ENCODE assay signal across 21 mouse cellular contexts in the genomic region with DNA sequence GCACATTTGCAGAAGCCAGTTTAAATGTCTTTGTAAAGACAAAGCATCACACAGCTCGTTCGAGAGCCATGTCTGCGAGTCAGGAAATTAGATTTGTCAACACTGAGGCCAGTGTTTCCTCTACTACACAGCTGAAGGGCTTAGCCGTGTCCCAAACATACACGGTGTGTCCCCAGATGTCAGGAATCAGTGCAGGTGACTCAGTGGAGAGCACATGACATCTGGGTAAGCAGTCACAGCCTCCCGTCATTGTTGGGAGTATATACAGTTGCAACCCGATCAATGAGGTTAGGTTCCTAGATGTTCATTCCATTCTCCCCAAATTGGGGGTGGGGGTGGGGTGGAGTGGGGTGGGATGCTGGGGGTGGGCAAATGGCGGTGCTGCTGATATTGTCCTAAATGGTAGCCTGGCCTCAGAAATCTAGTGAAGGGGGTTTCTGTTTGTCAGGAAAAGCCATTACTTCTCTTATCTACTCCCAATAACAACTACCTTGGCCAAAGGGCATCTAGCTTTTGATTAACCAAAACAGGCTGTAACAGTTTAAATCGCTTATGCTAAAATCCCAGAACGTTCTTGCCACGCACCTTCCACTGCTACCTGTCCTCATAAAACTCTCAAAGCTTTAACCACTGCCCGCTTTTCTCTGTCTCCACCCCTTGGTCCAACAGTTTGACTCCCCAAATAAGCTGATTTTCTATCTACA.
DNase-seq lines count a peak whose midpoint lies in the region; ATAC-seq and TF ChIP-seq lines count a peak whose summit lies in the region.
"Had no signal": no experiment of that assay in that cellular context is flagged by ENCODE, and none has a peak within 500 bp of the region (broad histone marks: within the 10 kb centered on the region; RNA-seq: fewer than 3 reads in every experiment).

No protein-coding gene starts in this region.

- H3K9me3 ChIP-seq in liver, embryonic 15.5 days (replicated peaks): no peaks in the 10 kb centered on the region
- H3K9me3 ChIP-seq in forebrain, postnatal 0 days (ENCODE audit: low read length): no peaks in the 10 kb centered on the region
- H3K9me3 ChIP-seq: forebrain, embryonic 10.5 days; heart, embryonic 13.5 days; hindbrain, embryonic 15.5 days; limb, embryonic 12.5 days; lung, embryonic 15.5 days; midbrain, embryonic 12.5 days; neural tube, embryonic 13.5 days had no signal

- H3K36me3 ChIP-seq in liver, embryonic 15.5 days (replicated peaks): no peaks in the 10 kb centered on the region
- H3K36me3 ChIP-seq in forebrain, postnatal 0 days (ENCODE audit: insufficient read depth): no peaks in the 10 kb centered on the region
- H3K36me3 ChIP-seq: forebrain, embryonic 10.5 days; heart, embryonic 13.5 days; hindbrain, embryonic 15.5 days; limb, embryonic 12.5 days; lung, embryonic 15.5 days; midbrain, embryonic 12.5 days; neural tube, embryonic 13.5 days had no signal

- H3K27ac ChIP-seq in liver, embryonic 15.5 days (replicated peaks): no peak overlapping the region; the same call in 1 of the 2 replicates
- no peak overlapping the region for H3K27ac ChIP-seq in forebrain, postnatal 0 days (ENCODE audit: low read depth, low read length)
- H3K27ac ChIP-seq: forebrain, embryonic 10.5 days; gastrocnemius, adult 2 months; heart, embryonic 13.5 days; hindbrain, embryonic 15.5 days; limb, embryonic 12.5 days; lung, embryonic 15.5 days; midbrain, embryonic 12.5 days; neural tube, embryonic 13.5 days had no signal

- H3K4me2 ChIP-seq in liver, embryonic 15.5 days: peak overlapping the region; percentile 25
- H3K4me2 ChIP-seq in forebrain, postnatal 0 days (ENCODE audit: low read depth): no peak overlapping the region
- H3K4me2 ChIP-seq: heart, embryonic 13.5 days; hindbrain, embryonic 15.5 days; limb, embryonic 12.5 days; lung, embryonic 15.5 days; midbrain, embryonic 12.5 days; neural tube, embryonic 13.5 days had no signal

- no peaks in the 10 kb centered on the region for H3K4me1 ChIP-seq in liver, embryonic 15.5 days (replicated peaks)
- H3K4me1 ChIP-seq in forebrain, postnatal 0 days (ENCODE audit: insufficient read depth): no peaks in the 10 kb centered on the region; the same call in 1 of the 2 replicates
- H3K4me1 ChIP-seq: heart, embryonic 13.5 days; hindbrain, embryonic 15.5 days; lung, embryonic 15.5 days; midbrain, embryonic 12.5 days; neural tube, embryonic 13.5 days had no signal

- WGBS in liver, embryonic 15.5 days (ENCODE audit: insufficient replicate concordance): 45% methylated on average over 12 of the region's 12 CpGs
- 75% methylated on average over 12 of the region's 12 CpGs for WGBS in forebrain, postnatal 0 days

- ATAC-seq in liver, embryonic 15.5 days (ENCODE audit: insufficient read depth): peak; percentile 56
- no peak for ATAC-seq in forebrain, postnatal 0 days

- no peak for TF ChIP-seq CTCF in forebrain, postnatal 0 days (IDR thresholded peaks at IDR 0.05; ENCODE audit: low read depth)

- no peak overlapping the region for H3K9ac ChIP-seq in liver, embryonic 15.5 days
- H3K9ac ChIP-seq in forebrain, postnatal 0 days: no peak overlapping the region
- H3K9ac ChIP-seq: heart, embryonic 13.5 days; hindbrain, embryonic 15.5 days; limb, embryonic 12.5 days; lung, embryonic 15.5 days; midbrain, embryonic 12.5 days; neural tube, embryonic 13.5 days had no signal

- peak; percentile 6 to 15 for DNase-seq in kidney, adult 8-10 months
- DNase-seq in kidney, postnatal 25 days: no peak
- DNase-seq in kidney, adult 9 months: peak; percentile 34
- peak; percentile 73 for DNase-seq in yolk sac, embryonic 10.5 days (ENCODE audit: low spot score)
- no peak for DNase-seq in lung, postnatal 36 days
- DNase-seq in forebrain, postnatal 0 days: no peak
- DNase-seq: B cell, adult 2 months; cerebellum, adult 18-20 months; cerebellum, postnatal 25 days; gastrocnemius, adult 2 months; heart, adult 18-20 months; heart, postnatal 36 days; thymus, adult 2 months had no signal

- no peak overlapping the region for H3K4me3 ChIP-seq in liver, embryonic 15.5 days (replicated peaks)
- H3K4me3 ChIP-seq in forebrain, postnatal 0 days (ENCODE audit: low read depth, low read length): no peak overlapping the region
- H3K4me3 ChIP-seq: forebrain, embryonic 10.5 days; gastrocnemius, adult 2 months; heart, embryonic 13.5 days; hindbrain, embryonic 15.5 days; limb, embryonic 12.5 days; lung, embryonic 15.5 days; midbrain, embryonic 12.5 days; neural tube, embryonic 13.5 days had no signal

- no peaks in the 10 kb centered on the region for H3K27me3 ChIP-seq in liver, embryonic 15.5 days
- no peaks in the 10 kb centered on the region for H3K27me3 ChIP-seq in forebrain, postnatal 0 days (ENCODE audit: insufficient read depth, low read length)
- H3K27me3 ChIP-seq: hindbrain, embryonic 15.5 days; limb, embryonic 12.5 days; lung, embryonic 15.5 days; midbrain, embryonic 12.5 days; neural tube, embryonic 13.5 days had no signal

Comparison
In these comparisons a context has a peak if more than half of its experiments do, and no peak if none do; other contexts are left out.
1. DNase-seq: peak in kidney, adult 8-10 months (2 of 2), kidney, adult 9 months (single experiment) and yolk sac, embryonic 10.5 days (single experiment); none in kidney, postnatal 25 days (0 of 2), lung, postnatal 36 days (single experiment) and forebrain, postnatal 0 days (single experiment).